Mouse (Mus musculus): ENCODE data around the gene Thsd4.

- TF ChIP-seq CTCF (IDR thresholded peaks at IDR 0.05; ENCODE audit: control insufficient read depth, insufficient read depth, low read length), result no peak
- no peak for TF ChIP-seq POLR2A (IDR thresholded peaks at IDR 0.05; ENCODE audit: borderline replicate concordance, control insufficient read depth, low read depth, low read length)
Observed at GRCm38 (mm10) chr9:60569366-60569765, 47.5 kb upstream of the Thsd4 start.
